Mouse (Mus musculus) embryo, embryonic 11 days (tissue): ENCODE data around the gene Gm7682.
"Not testable (repeated sequence)": the region's sequence is repeated elsewhere in the genome, so short reads cannot be mapped to it uniquely, and the experiment has no call there.

Source experiments
- DNase-seq: peaks from one replicate; pipeline ENCODE4 v3.0.0-alpha.2; 2015

The Gm7682 gene

GRCm38 (mm10) chr5:94445484-94445883 is at the start of gene Gm7682:
TSS of gene Gm7682 (plus strand) at chr5:94445784.
- not testable (repeated sequence) for DNase-seq
